Mouse (Mus musculus) NIH3T3 (cell line): ENCODE results near the gene Ptcd2.
A peak's percentile ranks its signal among the peaks of the same experiment; 100 is the strongest.

ENCODE experiments used
- DNase-seq: peaks from one replicate; pipeline ENCODE4 v3.0.0-alpha.2; 2012; ENCODE audit warnings: low read depth

Gene Ptcd2

DNA sequence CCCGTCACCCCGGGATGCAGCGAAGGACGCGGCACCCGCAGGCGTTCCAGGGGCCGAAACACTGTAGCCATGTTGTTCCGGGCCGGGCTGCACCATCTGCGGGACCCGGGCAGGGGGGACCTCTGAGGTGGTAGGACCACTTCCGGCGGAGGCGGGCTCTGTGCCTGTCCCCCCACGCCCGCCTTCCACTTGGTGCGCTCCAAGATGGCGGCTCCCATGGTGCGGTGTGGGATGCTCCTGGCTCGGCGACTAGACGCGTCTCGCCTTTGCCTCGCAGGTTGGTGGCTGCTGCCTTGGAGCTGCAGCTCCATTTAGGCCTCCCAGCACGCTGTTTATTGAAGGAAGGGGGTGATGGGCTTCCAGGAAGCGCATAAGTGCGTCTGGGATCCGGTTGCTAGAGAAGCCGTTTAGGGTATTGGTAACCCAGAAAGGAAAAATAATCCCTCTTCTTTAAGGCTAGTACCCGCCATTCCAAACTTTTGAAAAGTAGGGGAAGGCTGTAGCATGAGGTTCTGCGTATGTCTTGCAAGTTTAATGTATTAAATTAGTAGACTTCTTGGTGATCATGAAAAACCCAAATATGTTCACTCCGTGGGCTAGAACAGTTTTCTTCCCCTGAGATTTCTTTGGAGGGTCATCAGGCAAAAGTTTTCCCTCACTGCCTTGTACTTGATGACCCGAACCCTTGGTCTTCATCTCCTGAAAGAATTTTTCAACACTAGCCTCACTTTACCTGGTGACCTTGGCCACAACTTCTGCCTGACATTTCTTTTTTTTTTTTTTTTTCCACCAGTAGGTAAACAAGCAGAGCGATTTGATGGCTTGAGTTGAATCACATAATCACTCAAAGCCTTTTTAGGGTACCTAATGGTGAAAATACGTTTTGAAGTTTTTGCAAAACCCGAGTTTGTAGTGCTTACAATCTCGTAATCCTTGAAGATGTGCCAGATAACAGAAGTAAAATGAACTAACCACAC lies at the start of gene Ptcd2, which contains the start of gene Mrps27:
TSS of gene Ptcd2 (minus strand) at position 107 of the 977 bp plus-strand sequence.
TSS of gene Mrps27 (plus strand) at position 188 of the 977 bp plus-strand sequence.
- DNase-seq = peak; percentile 95

DNA sequence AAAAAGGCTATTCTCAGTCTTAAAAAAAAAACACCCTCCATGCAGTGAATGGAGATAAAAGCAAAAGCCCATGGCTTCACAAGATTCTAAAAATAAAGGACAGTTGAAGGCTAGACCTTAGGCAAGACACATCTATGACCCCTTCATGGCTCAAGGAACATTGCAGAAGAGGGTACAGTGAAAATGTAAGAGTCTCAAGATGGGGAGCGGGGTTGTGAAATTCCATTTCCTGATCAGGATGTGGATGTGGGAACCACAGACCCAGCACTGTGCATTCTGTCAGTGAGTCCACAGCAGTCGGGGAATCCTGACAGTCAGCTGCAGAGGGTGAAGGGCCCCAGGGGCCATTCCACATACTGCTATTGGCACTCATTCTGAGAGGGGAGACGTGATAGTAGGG lies 48.6 kb upstream of the Ptcd2 start:
- DNase-seq = no peak

DNA sequence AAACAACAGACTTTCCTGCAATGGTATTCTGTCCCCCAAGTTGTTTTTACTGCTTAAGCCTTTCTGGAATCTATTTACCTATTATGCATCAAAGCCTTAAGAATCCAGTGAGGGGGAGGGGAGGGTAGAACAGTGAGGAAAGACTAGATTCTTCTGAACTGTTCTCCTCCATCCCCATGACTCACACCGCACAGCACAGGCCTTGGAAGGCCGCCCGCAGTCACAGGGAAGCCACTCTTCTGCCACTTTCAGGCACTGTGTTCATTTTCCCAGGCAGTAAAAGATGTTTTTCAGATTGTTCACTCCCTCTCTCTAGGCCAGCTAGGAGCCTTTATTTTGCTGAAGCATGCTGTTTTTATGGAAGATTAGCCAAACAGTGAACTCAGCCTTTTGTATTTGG lies 46.9 kb upstream of the Ptcd2 start:
- DNase-seq = peak; percentile 95

DNA sequence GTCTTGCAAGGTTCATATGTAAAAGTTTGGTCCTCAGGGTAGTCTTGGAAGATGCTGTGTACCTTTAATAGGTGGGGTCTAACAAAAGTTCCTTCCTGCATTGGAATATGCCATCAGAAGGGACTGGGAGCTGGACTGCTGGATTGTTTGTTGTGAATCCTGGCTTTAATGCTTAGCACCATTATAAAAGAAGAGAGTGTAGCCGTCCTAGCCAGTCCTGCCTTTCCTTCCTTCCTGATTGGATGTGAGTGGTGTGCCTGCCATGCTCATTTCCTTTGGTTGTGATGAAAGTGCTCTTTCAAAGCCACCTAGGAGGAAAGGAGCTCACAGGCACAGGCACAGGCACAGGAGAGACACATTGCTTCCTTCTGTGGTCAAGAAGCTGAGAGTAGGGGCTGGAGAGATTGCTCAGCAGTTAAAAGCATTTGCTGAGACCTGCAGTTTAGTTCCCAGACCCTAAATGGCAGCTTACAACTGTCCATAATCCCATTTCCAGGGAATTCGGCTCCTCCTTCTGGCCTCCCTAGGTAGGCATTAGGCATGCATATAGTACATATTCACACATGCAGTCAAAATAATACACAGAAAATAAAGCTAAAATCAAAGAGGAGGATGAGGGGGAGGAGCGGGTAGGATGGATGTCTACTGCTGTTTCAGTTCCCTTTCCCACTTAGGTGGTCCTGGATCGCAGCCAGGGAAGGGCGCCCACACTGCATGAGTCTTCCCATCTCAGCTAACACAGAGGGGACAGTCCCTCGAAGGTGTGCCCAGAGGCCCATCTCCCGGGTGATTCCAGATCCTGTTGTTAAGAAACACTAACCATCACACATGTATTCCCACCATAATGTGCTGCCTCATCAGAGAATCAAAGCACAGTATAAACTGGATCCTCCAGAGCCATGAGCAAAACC lies 43.7 kb upstream of the Ptcd2 start:
- DNase-seq = no peak

DNA sequence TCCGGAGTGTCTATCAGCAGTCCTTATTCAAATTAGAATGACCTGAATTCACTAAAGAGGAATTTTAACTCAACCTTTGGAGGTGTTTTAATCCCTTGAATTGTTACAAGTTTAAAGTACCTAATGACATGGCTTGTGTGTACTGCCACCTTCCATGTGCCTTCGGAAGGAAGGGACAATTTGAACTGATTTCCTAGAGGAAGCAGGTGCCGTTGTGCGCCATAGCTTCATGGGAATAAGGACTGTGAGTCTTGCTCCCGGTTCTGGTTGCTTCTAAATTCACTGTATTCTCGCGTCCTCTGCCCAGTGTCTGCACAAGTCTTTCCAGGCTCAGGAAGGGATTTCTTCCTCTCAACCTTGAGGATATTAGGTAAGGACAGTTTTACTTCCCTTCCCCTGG lies 41.8 kb upstream of the Ptcd2 start:
- DNase-seq = no peak

DNA sequence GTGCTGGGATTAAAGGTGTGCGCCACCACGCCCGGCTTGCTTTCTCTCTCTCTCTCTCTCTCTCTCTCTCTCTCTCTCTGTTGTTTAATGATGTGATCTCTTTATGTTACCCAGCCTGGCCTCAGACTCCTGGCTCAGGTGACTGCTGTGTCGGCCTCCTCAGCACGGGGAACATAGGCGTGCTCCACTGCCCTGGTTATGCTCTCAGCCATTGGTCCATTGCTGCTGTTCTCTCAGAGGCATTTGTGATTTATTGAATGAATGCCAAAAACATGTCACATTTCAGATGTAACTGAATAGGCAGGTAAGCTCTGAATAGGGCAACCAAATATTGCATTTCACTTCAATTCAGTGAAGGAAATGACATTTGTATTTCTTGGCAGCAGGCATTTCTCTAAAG lies 41.4 kb upstream of the Ptcd2 start:
- DNase-seq = no peak

DNA sequence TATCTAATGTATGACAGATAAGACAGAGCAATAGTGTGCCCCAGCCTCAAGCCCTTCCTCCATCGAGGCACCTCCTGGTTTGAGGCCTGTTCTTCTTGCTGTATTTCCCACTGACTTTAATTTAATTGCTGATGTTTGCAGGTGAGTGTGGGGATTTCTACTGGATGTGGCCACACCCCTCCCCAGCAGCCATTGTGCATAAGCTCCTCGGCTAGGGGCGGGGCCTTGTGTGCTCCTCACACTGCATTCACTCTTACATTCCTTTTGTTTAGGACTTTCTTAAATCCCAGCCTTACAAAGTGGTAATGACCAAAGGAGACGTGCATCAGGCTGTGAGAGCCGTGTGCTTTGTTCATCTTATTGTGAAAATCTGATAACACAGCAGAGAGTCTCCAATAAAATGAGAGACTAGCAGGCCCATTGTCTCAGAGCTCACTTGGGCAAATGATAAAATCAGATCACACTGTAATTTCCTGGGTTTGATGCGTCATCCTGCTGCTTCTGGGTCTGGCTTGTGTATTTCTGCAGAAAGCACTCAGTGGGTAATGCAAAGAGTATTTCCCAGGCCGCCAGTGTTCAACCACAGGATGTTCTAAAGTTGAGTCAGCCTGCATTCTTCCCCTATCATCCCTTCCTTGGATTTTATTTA lies 40.2 kb upstream of the Ptcd2 start:
- DNase-seq = peak; percentile 76

DNA sequence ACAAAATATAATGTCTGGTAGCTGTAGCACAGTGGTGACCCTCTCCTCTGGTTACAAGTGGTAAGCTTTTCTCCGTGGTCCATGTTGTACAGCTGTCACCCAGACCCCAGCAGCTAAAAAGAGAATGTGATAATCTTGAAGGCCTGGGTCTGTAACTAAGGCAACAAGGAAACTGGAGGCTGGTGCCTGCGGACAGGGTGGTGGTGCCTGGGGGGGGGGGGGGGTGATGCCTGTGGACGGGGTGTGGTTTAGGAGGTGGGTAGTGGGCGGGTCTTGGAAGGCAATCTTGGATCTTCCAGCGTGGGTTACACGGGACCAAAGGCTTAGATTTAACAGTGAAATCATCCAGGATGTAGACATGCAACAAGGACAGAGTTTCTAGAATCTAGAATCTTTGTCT lies 37.9 kb upstream of the Ptcd2 start:
- no peak for DNase-seq

DNA sequence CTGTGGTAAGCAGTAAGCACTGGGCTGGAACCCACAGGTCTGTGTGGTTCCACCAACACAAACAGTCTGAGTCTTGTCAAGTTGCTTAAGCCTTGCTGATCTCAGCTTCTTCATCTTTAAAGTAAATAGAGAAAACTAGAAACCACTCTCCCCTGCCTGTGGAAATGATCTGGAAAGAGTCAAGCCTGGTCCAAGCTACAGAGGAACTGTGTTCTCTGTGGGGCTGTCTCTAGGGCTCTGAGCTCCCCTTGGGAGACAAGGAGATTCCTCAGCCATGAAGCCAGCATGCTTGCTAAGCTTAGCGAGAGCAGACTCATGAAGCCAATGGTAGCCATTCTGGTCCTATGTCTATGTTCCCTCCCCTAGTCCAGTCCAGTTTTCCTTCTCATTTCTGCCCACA lies 33.7 kb upstream of the Ptcd2 start:
- no peak for DNase-seq

DNA sequence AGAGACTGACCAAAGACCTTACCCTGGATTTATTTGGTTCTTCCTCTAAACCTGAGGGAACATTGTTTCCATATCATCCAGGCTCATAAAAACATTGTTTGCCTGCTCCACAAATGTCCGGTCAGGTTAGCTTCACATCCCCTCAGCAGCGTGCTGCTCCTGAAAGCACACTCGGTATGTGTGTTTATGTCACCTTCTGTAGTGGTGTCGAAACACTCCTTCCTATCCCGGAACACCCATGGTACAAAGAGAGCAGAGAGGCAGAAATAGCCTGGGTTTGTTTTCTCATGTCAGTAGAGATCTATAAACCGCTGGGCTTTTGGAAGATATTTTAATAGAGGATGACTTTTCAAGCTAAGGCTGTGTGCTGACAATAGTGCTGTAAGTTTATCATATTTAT lies 32.5 kb upstream of the Ptcd2 start:
- no peak for DNase-seq

DNA sequence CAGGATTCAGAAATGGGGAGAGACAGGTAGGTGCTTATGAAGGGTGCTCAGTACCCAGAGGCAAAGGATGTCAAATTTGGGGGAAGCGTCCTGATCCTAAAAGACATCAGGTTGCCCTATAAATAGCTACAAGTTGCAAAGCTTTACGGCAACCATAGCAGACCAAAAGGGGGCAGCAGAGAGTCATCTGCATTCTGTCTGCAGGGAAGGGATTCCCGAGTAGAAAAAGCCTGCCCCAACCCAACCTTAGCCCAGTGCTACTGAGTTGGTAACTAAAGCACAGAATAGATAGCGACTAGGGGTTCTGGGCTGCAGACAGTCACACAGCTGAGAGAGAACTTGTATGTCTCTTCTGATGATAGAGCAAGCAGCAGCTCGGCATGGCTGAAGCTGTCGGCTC lies 31.0 kb upstream of the Ptcd2 start:
- peak; percentile 89 for DNase-seq

DNA sequence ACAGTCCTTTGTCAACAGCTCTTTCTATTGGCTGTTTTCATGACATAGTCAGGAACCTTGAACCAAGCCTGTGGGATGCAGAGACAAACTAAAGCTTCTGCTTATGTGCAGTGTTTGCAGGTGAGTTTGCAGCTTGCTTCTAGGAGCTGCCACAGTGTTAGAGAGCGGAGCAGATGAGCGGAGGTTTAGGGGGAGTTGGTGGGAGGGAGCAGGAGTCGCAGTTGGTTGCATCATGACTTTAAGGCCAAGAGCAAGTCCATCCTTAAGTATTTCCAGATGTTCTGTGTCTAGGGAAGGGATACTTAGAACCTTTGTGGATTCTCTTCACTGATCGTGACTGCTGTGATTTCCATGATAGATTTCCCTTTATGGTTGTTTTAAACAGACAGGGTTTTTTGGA lies 29.7 kb upstream of the Ptcd2 start:
- DNase-seq = no peak

DNA sequence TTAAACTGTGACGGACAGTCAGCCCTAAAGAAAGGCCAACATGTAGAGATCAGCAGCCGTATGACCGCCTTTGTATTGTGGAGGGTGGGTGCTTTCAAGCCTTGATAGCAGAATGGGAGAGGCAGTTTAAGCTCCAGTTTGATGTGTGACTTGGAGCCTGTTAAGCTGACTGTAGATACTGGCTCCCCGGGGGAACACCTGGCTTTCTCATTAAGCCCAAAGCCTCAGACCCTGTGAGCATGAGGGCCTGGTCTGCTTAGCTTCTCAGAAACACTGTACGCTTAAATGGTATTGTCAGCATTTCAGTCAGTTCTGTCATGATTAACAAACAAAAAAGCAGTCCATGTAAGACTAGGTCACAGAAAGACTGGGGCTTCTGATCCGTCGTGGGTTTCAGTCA lies 29.2 kb upstream of the Ptcd2 start:
- no peak for DNase-seq

DNA sequence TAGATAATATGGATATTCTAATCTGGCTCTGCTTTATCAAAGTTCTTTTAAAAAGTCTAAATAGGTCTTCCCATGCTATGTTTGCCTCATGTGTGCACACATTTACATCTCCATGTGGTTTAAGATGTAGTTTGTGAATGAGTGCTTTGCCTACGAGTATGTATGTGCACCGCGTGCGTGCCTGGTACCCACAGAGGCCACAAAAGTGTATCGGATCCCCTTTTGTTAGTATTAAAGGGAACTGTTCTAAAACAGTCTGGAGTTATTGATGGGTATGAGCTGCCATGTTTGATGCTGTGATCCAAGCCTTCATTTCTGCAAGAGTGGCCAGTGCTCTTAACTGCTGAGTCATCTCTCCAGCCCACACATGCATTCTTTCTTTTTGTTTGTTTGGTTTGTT lies 26.8 kb upstream of the Ptcd2 start:
- DNase-seq = no peak

DNA sequence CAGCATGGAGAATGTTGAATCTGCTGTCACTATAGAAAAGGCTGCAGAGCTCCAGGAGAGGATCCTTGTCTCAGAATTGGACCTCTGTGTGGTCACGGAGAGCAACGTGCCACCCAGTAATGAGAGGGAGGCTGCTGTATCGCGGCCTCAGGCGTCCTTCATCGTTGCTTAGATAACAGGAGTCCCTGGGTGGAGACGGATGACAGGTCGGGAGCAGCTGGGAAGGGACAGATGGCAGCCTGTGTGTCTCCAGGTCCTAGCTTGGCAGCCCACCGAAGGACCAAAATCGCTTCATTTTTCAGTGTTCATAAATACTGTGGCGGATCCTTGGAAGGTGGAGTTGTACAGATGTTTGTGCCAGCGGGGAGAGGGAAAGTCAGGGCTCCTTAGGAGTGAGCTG lies 24.6 kb upstream of the Ptcd2 start:
- no peak for DNase-seq

DNA sequence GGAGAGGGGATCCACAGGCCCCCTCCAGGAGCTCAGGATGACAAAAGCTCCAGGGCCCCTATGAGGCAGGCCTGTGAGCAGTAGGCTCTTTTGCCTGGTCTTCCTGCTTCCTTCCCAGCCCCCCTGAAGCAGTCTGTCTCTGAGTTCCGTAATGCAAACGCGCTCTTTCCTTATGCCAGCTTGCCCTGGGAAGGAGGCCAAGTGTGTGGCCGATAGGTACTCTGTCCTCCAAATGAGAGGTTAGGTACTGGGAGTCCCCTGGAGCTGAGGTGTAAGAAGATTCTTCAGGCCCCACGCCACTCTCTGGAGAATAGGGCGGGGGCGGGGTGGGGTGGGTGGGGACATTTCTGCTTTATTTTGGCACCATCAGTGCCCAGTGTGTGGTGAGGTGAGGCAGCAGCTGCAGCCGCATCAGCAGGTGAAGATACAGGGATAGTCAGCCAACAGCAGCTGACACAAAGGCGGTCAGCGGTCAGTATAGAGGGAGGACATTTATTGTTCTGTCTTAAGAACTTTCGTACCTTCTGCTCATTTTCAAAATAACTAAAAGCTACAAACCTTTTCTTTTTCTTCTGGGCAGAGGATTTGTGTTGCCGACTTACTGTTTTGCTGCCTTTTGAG lies 23.2 kb upstream of the Ptcd2 start:
- no peak for DNase-seq

DNA sequence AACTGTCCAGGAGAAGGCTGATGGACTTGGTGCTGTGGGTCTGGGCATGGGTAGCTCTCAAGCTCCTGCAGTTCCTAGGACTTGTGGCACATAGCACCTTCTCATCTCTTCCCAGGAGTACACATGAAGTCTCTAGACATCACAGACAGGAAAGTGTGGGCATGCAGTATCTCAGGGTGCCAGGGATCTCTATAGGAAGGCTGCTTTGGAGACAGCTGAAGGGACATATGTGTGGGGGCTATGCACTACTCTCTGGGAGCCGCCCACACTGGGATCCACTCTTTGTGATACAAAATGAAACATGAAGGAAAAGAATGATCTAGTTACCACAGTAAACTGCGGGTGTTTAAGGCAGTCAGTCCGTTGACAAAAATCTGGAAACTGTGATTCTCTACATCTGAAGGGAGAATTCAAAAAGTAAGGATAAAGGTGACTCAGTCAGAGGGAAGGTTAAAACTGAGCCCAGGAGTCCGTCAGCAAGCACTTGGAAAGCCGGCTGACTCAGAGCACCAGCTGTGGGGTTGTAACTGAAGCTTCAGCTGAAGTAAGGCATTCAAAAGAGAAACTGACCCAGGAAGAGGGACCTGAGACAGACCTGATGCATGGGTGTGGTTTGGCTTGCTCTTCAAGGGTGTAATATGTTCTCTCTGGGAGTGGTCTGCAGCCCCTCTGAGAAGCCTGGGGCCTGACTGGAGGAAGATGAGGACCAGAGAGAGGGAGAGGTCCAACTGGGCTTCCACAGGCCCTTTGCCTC lies 22.1 kb upstream of the Ptcd2 start:
- peak; percentile 77 for DNase-seq

DNA sequence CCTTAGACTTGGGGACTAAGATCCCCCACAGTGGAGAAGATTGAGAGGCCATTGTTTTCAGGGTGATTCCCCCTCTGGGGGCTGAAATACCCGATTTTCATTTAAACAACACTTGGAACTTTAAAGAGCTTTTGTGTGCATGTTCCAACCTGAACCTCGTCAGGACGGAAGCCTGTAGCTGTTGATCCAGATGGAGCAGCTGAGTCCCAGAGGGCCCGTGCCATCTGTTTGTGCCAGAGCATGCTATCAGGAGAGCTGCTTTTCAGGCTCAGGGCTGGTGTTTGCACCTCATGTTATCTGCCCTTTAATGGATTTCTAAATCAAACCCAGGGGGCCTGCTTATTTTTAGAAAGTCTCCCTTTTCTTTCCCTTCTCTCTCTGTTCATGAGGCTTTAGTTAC lies 19.4 kb upstream of the Ptcd2 start:
- DNase-seq = no peak

DNA sequence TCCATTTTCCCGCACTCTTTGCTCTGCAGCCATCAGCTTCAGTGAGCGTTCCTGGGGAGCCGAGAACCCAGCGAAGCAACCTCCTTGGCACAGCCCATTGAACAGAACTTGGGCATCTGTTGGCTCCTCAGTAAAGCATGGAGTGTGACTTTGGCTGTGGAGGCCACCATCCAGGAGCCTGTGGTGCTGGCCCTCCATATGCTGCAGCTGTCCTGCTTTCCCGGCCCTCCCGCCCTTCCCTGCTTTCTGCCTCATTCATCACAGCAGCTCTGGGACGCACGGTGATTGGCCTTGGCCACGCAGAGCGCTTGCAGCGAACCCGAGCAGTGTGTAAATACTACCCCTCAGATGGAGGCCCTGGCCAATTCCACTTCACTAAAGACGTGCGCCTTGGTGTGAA lies 14.4 kb upstream of the Ptcd2 start:
- DNase-seq = no peak

DNA sequence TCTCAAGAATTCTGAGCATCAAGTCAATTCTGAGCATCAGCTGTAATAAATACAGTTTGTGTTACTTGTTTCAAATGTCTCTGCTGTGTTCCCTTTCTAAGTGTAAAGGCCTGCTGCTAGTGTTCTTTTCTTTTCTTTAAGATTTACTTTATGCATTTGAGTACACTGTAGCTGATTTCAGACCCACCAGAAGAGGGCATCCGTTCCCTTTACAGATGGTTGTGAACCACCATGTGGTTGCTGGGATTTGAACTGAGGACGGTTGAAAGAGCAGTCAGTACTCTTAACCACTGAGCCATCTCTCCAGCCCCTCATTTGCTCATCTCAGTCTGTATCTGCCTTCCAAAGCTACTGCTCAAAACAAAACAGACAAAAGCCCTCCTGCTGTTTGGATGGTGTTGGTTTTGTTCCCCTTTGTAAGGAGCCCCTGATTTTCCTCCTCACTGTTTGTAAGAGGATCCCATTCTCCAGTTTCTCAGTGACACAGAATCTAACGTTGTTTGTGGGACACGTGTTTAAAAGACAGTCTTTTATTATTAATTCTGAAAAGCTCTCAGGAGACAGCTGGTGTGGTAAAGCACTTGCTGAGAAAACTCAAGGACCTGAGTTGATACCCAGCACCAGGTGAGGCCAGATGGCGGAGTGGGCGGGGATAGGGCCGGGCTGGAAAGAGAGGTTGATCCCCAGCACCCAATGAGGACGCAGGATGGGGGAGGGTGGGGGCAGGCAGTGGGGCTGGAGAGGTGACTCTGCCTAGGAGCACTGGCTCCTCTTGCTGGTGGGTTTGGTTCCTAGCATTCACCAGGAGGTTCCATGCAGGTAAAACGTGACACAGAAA lies 12.1 kb upstream of the Ptcd2 start:
- DNase-seq = peak; percentile 41
